Mouse (Mus musculus) spleen, adult 2 months (tissue): ENCODE results near the gene Arid4b.

Experiments
- CTCF ChIP-seq: fragments of 200-500 bp; IDR thresholded peaks from 2 replicates; pipeline ENCODE4 v1.5.1; 2011; ENCODE audit warnings: mild to moderate bottlenecking, inconsistent platforms; ENCODE audit not compliant: insufficient read depth, insufficient read length, insufficient replicate concordance; ENCODE audit errors: extremely low read depth
- POLR2A ChIP-seq: fragments of 200-500 bp; IDR thresholded peaks from 2 replicates; pipeline ENCODE4 v1.6.1; 2011; ENCODE audit warnings: low read depth, low read length, inconsistent platforms

GRCm38 (mm10) chr13:14018852-14019251 is 44.2 kb upstream of the Arid4b start:
- TF ChIP-seq CTCF (no peak), POLR2A (no peak)
